Mouse (Mus musculus) liver, embryonic 12.5 days (tissue): ENCODE results near the gene Arfgef2. TPM values are rescaled to one million over a fixed set of nuclear protein-coding genes. Genes with fewer than 3 reads are reported as not detected.
A peak's percentile ranks its signal among the peaks of the same experiment; 100 is the strongest.

Source experiments
- ATAC-seq: fragments of 200-750 bp; cut with Nextera tagmentation; 2 replicates; pipeline ENCODE4 v1.8.0; 2017; ENCODE audit warnings: moderate number of reproducible peaks, mild to moderate bottlenecking, moderate library complexity
- H3K27ac ChIP-seq: fragments of 300-500 bp; sonication (generic); 2 replicates; pipeline ENCODE4 v1.5.1; 2016; ENCODE audit warnings: mild to moderate bottlenecking
- H3K27me3 ChIP-seq: fragments of 300-500 bp; sonication (generic); replicated peaks from 2 replicates; pipeline ENCODE4 v1.6.1; 2016; ENCODE audit warnings: mild to moderate bottlenecking, moderate library complexity
- H3K36me3 ChIP-seq: fragments of 300-500 bp; sonication (generic); 2 replicates; pipeline ENCODE4 v1.6.1; 2016; ENCODE audit warnings: mild to moderate bottlenecking, moderate library complexity
- H3K4me1 ChIP-seq: fragments of 300-500 bp; sonication (generic); 2 replicates; pipeline ENCODE4 v1.6.1; 2016
- H3K4me2 ChIP-seq: fragments of 300-500 bp; sonication (generic); 2 replicates; pipeline ENCODE4 v1.6.1; 2016; ENCODE audit warnings: mild to moderate bottlenecking, moderate library complexity
- H3K4me3 ChIP-seq: fragments of 300-500 bp; sonication (generic); 2 replicates; pipeline ENCODE4 v1.5.1; 2016; ENCODE audit warnings: mild to moderate bottlenecking, moderate library complexity
- H3K9ac ChIP-seq: fragments of 300-500 bp; sonication (generic); 2 replicates; pipeline ENCODE4 v1.6.1; 2016; ENCODE audit warnings: mild to moderate bottlenecking, moderate library complexity
- H3K9me3 ChIP-seq: fragments of 300-500 bp; sonication (generic); replicated peaks from 2 replicates; pipeline ENCODE4 v1.6.1; 2016; ENCODE audit warnings: mild to moderate bottlenecking, moderate library complexity
- WGBS: fragments of 180-500 bp; shearing (Covaris S2); methylation state at CpG from one replicate; pipeline ENCODE4 v1.1.7; 2016; ENCODE audit not compliant: insufficient replicate concordance; 5-methylcytosine and 5-hydroxymethylcytosine counted together
- polyA plus RNA-seq: library from polyadenylated mRNA; unstranded; fragments of >200 nt; fragmentation: Nextera tagmentation; extraction: Ambion mirVana; gene quantifications from 2 replicates; pipeline ENCODE4 v1.2.1, GENCODE M21; 2016

Gene Arfgef2
- polyA plus RNA-seq, 1 experiment from 2014 or later, result 8.0 TPM

DNA sequence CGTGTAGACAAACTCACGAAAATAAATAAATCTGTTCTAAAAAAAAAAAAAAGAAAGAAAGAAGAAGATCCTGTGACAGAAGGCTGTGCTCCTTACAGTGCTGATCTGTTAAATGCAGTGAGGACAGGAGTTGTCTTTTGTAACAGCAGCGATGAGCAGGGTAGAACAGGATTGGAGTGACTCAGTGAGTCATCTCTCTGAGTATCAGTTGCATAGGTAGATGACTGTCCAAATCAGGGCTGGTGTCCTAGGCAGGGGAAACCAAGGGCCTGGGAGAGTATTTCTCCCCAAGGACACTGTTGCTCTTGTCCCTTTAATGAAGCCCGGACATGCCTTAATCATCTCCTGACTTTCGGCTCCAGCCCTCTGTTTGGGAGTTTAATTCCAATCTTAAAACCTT is 4.1 kb downstream of the Arfgef2 start:
- Histone ChIP-seq H3K4me3 (no peak overlapping the region), H3K9ac (no peak overlapping the region), H3K4me1 (peaks cover 43% of the 10 kb centered on the region), H3K27me3 (no peaks in the 10 kb centered on the region; the same call in 1 of the 2 replicates), H3K27ac (no peak overlapping the region), H3K36me3 (peaks cover 4% of the 10 kb centered on the region; the same call in 1 of the 2 replicates), H3K4me2 (no peak overlapping the region), H3K9me3 (no peaks in the 10 kb centered on the region)
- WGBS, result 90% methylated on average over 5 of the region's 5 CpGs
- ATAC-seq, result no peak

DNA sequence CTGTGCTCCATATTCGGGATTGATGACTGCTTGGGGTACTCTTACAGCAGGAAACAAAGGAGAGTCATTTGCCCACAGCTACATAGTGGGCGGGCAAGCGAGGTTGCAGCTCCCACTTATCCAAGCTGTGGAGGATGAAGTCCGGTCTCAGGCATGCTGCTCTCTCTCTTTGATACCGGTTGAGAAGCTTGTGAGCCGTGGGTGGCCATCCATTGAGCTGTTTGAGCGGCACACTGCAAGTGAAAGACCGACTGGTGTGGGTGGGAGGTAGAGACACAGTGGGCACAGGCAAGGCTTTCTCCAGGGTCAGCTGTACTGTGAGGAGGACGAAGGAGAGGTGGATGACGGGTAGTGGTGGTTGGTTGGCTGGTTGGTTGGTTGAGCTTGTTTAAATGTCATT is 5.4 kb downstream of the Arfgef2 start:
- H3K4me1 ChIP-seq, result peaks cover 38% of the 10 kb centered on the region
- H3K27ac ChIP-seq, result no peak overlapping the region
- ATAC-seq, result no peak
- no peak overlapping the region for H3K9ac ChIP-seq
- 83% methylated on average over 10 of the region's 10 CpGs for WGBS
- H3K4me2 ChIP-seq, result no peak overlapping the region
- H3K27me3 ChIP-seq, result no peaks in the 10 kb centered on the region
- no peak overlapping the region for H3K4me3 ChIP-seq
- peaks cover 4% of the 10 kb centered on the region; the same call in 1 of the 2 replicates for H3K36me3 ChIP-seq
- no peaks in the 10 kb centered on the region for H3K9me3 ChIP-seq

GRCm38 (mm10) chr2:166818463-166819143 is 13.2 kb downstream of the Arfgef2 start:
- H3K27ac ChIP-seq, result no peak overlapping the region
- no peaks in the 10 kb centered on the region for H3K27me3 ChIP-seq
- H3K9me3 ChIP-seq, result no peaks in the 10 kb centered on the region
- peaks cover 49% of the 10 kb centered on the region for H3K4me1 ChIP-seq
- no peak overlapping the region for H3K9ac ChIP-seq
- ATAC-seq, result 0 out of 2 replicates have a peak, but pooled peaks have one; percentile 38
- H3K4me2 ChIP-seq, result no peak overlapping the region
- peaks cover 6% of the 10 kb centered on the region for H3K36me3 ChIP-seq
- H3K4me3 ChIP-seq, result no peak overlapping the region
- 82% methylated on average over 9 of the region's 9 CpGs for WGBS

DNA sequence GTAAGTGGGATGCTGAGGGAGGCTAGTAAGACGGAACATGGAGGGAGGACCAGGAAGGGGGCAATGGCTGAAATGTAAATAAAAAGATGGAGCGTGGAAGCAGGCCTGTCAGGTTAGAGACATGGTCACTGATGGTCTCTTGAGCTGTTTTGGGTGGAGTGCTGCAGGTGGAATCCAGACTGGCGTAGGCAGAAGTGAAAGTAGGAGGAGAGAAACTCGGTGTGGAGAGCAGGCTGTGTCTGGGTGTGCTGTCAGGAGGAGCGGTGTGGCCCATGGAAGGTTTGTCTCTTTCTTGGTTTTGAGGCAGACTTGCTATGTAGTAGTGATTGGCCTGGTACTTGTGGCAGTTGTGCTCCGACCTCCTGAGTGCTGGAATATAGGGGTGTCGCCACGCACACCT is 14.5 kb downstream of the Arfgef2 start:
- Histone ChIP-seq H3K9me3 (no peaks in the 10 kb centered on the region), H3K4me3 (no peak overlapping the region), H3K4me1 (peaks cover 49% of the 10 kb centered on the region), H3K27ac (no peak overlapping the region), H3K9ac (no peak overlapping the region), H3K4me2 (no peak overlapping the region), H3K27me3 (no peaks in the 10 kb centered on the region), H3K36me3 (peaks cover 6% of the 10 kb centered on the region)
- WGBS, result 81% methylated on average over 8 of the region's 8 CpGs
- no peak for ATAC-seq

DNA sequence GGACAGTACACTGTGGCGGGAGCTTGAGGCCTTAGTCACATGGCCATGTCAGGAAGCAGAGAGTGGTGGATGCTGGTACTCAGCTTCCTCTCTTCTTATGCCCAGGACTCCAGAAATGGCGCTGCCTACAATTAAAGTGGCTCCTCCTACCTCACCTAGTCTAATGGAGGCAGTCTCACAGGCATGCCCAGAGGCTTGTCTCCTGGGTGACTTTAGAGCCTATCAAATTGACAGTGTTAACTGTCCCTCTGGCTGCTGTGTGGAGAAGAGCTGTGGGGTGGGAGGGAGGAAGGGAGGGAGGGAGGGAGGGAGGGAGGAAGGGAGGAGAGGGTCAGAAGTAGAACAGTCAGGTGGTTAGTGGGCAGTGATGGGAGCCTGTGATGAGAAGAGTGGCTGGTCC is 15.5 kb downstream of the Arfgef2 start:
- no peak overlapping the region for H3K4me2 ChIP-seq
- H3K9ac ChIP-seq, result no peak overlapping the region
- no peak overlapping the region for H3K27ac ChIP-seq
- H3K4me3 ChIP-seq, result no peak overlapping the region
- WGBS, result 39% methylated on average over 2 of the region's 2 CpGs
- no peaks in the 10 kb centered on the region for H3K27me3 ChIP-seq
- peak; percentile 20; the same call in 1 of the 2 replicates for ATAC-seq
- H3K4me1 ChIP-seq, result peaks cover 49% of the 10 kb centered on the region
- H3K36me3 ChIP-seq, result peaks cover 6% of the 10 kb centered on the region
- H3K9me3 ChIP-seq, result no peaks in the 10 kb centered on the region

DNA sequence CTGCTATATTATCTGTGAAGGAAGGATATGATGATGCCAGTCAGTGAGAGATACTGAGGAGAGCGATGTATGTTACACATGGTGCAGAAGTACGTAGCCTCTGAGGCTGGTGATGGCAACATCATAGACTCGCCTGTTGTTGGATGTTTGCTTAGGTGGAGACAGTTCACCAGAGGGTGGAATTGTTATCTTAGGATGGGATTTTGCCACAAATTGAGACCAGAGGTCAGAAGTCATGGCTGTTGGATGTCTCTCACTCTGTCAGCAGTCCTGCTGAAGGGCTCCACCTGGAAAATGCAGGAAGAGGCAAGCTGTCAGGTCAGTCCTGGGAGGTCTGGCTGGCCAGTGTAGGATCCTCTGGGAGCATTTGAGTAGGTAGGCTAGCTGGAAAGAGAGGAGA is 16.0 kb downstream of the Arfgef2 start:
- Histone ChIP-seq H3K4me2 (no peak overlapping the region), H3K4me3 (no peak overlapping the region), H3K27me3 (no peaks in the 10 kb centered on the region), H3K9me3 (no peaks in the 10 kb centered on the region), H3K4me1 (peaks cover 49% of the 10 kb centered on the region), H3K9ac (no peak overlapping the region; the same call in 1 of the 2 replicates), H3K27ac (no peak overlapping the region), H3K36me3 (peaks cover 6% of the 10 kb centered on the region)
- 71% methylated on average over 3 of the region's 3 CpGs for WGBS
- ATAC-seq, result no peak; the same call in 1 of the 2 replicates

DNA sequence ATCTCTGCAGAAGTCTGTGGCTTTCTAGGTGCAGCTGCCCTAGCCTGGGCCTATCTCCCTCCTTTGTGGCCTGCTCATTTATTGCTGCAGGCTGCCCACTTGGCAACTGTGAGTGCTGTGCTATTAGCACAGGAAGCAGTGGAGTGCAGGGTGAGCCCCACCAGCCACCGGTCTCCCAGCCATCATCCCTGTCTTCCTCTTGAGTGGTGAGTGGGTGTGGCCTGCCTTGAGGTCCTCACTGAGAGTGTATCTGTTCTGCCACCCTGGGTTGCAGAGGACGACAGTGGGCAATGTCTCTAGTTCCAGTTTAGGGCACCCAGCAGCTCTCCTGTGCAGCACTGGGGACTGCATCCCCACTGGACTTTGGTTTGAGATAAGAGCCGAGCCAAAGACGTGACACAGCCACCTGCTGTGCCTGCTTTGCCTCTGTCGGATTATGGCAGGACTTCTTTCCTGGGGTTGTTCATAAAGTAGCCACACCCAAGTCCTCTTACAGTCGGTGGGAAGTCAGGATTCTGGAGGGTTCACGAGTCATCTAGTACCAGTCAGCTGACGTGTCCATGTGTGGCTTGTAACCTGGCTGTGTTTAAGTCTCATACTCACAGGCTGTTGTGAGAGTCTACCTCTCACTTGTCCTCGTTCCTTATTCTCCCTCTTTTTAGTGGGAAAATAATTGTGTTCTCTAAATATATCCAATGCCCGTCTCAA is 16.9 kb downstream of the Arfgef2 start:
- no peaks in the 10 kb centered on the region for H3K9me3 ChIP-seq
- H3K9ac ChIP-seq, result no peak overlapping the region; the same call in 1 of the 2 replicates
- 0 out of 2 replicates have a peak, but pooled peaks have one; percentile 13 for ATAC-seq
- WGBS, result 45% methylated on average over 10 of the region's 10 CpGs
- no peak overlapping the region for H3K4me2 ChIP-seq
- H3K4me3 ChIP-seq, result no peak overlapping the region
- no peaks in the 10 kb centered on the region for H3K27me3 ChIP-seq
- peaks cover 49% of the 10 kb centered on the region for H3K4me1 ChIP-seq
- H3K36me3 ChIP-seq, result peaks cover 11% of the 10 kb centered on the region
- no peak overlapping the region for H3K27ac ChIP-seq

DNA sequence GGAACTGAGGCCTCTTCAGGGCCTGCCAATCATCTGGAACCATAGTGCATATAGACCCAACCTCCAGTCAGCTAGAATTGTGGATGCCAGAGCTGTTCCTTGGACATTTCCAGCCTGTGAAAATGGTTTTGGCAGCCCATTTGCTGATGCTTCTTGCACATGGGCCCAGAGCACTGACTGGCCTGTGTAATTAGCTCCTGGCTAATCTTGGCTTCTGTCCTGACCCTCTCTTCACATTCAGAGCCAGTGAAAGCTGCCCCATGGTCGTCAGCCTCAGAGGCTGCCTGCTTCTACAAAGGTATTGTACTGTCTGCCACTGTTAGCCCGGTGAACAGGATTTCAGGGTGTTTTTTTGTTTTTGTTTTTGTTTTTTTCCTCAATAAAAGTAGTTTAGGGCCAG is 17.5 kb downstream of the Arfgef2 start:
- Histone ChIP-seq H3K4me3 (no peak overlapping the region), H3K9me3 (no peaks in the 10 kb centered on the region), H3K27me3 (no peaks in the 10 kb centered on the region), H3K9ac (no peak overlapping the region), H3K27ac (no peak overlapping the region), H3K36me3 (peaks cover 11% of the 10 kb centered on the region), H3K4me2 (no peak overlapping the region), H3K4me1 (peaks cover 49% of the 10 kb centered on the region)
- no peak for ATAC-seq
- 75% methylated on average over 2 of the region's 2 CpGs for WGBS

GRCm38 (mm10) chr2:166824386-166824785 is 19.0 kb downstream of the Arfgef2 start:
- Histone ChIP-seq H3K4me1 (peaks cover 35% of the 10 kb centered on the region), H3K27ac (no peak overlapping the region), H3K4me3 (no peak overlapping the region), H3K36me3 (peaks cover 20% of the 10 kb centered on the region), H3K4me2 (no peak overlapping the region), H3K9ac (no peak overlapping the region), H3K27me3 (no peaks in the 10 kb centered on the region), H3K9me3 (no peaks in the 10 kb centered on the region)
- 79% methylated on average over 5 of the region's 5 CpGs for WGBS
- ATAC-seq, result no peak

DNA sequence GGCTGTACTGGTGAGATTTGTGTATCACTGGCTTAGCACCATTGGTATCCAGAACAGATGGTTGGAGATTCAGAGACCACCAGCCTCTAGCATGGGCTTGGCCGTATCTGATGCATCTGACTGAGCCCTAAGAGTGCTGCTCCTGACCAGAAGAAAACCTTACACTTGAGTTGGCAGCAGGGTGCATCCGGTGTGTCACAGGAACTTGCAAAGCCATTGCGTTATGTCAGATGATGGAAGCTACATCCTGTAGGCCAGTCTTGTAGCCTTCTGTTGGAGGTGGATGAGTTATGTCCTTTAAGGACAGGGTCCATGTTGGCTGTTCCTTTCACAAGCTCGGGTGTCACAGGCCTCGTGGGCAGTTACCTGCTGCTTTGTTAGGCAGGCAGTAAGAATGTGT is 19.6 kb downstream of the Arfgef2 start:
- Histone ChIP-seq H3K4me2 (no peak overlapping the region), H3K9me3 (no peaks in the 10 kb centered on the region), H3K4me1 (peaks cover 28% of the 10 kb centered on the region), H3K36me3 (peaks cover 26% of the 10 kb centered on the region), H3K4me3 (no peak overlapping the region), H3K27me3 (no peaks in the 10 kb centered on the region), H3K27ac (no peak overlapping the region), H3K9ac (no peak overlapping the region)
- 80% methylated on average over 5 of the region's 5 CpGs for WGBS
- ATAC-seq, result no peak

DNA sequence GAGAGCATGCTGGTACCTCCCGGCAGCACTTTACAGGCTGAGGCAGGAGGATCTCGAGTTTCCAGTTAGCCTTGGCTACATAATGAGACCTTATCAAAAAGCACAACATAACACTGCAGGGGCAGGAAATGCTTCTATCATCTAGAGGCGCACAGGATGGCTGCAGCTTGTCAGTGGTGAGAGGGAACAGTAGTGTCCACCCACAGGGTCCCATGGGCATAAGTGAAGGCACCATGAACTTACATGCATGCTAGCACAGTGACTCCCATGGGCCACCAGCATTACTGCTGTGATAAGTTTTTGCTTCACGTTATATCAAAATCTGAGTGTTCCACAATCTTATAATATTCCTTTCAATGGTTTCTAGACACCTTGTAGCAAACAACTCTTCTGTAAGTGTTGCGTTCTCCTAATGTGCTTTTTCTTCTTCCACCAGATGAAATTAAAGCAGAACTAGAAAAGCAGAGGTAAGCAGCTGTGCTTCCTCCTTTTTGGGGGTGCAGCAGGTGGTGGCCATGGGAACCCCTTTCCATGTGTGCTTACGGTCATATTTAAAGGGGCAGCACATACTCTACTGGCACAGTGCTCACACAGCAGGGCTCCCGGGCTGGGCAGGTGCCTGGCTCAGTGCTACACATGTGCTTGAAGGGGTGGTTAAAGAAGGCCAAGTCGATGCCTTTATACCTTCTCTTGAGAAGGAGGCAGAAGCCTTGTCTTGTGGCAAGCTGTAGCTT is 21.3 kb downstream of the Arfgef2 start:
- Histone ChIP-seq H3K9me3 (no peaks in the 10 kb centered on the region), H3K27ac (no peak overlapping the region), H3K4me3 (no peak overlapping the region), H3K36me3 (peaks cover 31% of the 10 kb centered on the region), H3K4me2 (no peak overlapping the region), H3K27me3 (no peaks in the 10 kb centered on the region), H3K9ac (no peak overlapping the region), H3K4me1 (peaks cover 12% of the 10 kb centered on the region)
- no peak for ATAC-seq
- 67% methylated on average over 8 of the region's 8 CpGs for WGBS

- Histone ChIP-seq H3K36me3 (peaks cover 37% of the 10 kb centered on the region), H3K27me3 (no peaks in the 10 kb centered on the region), H3K4me2 (no peak overlapping the region), H3K4me1 (0 out of 2 replicates have a peak, but pooled peaks cover 3% of the 10 kb centered on the region), H3K9me3 (no peaks in the 10 kb centered on the region), H3K9ac (no peak overlapping the region), H3K27ac (no peak overlapping the region), H3K4me3 (no peak overlapping the region)
- WGBS, result 84% methylated on average over 12 of the region's 12 CpGs
- no peak for ATAC-seq
Observed at GRCm38 (mm10) chr2:166828306-166828705, 22.9 kb downstream of the Arfgef2 start.
